Mouse (Mus musculus) CH12.LX (cell line): Measurements from ENCODE around the gene Tmprss4. TPM values are rescaled to one million over a fixed set of nuclear protein-coding genes. Genes with fewer than 3 reads are reported as not detected.

ENCODE experiments used
- DNase-seq: peaks from one replicate; pipeline ENCODE4 v3.0.0-alpha.2; 2013; ENCODE audit errors: extremely low read depth
- H3K27ac ChIP-seq: 2 replicates; pipeline ENCODE4 v1.5.1; 2012; ENCODE audit warnings: low read depth, mild to moderate bottlenecking, control low read depth, moderate library complexity; ENCODE audit not compliant: insufficient read depth
- H3K27me3 ChIP-seq: replicated peaks from 2 replicates; pipeline ENCODE3; 2012; ENCODE audit warnings: inconsistent platforms
- H3K36me3 ChIP-seq, 2 experiments: replicated peaks in 1 of 2; 2 replicates each; pipeline versions ENCODE3 to v1.6.1; 2012; ENCODE audit warnings: inconsistent platforms in 1 of 2, low read length in 1 of 2, mild to moderate bottlenecking in 1 of 2, mixed read lengths in 1 of 2, moderate library complexity in 1 of 2; ENCODE audit not compliant: control insufficient read depth in 1 of 2, insufficient read depth in 1 of 2
- H3K4me1 ChIP-seq, 2 experiments: 2 replicates each; pipeline ENCODE4 v1.6.1; 2012; ENCODE audit warnings: inconsistent platforms in 1 of 2, moderate library complexity in 1 of 2; ENCODE audit not compliant: insufficient read depth in 2 of 2, control insufficient read depth in 1 of 2
- H3K4me2 ChIP-seq: 2 replicates; pipeline ENCODE4 v1.6.1; 2012; ENCODE audit warnings: low read depth, mild to moderate bottlenecking, control low read depth; ENCODE audit not compliant: poor library complexity, insufficient read depth, severe bottlenecking
- H3K4me3 ChIP-seq, 3 experiments: fragments of 150-350 bp in 1 of 3; sonication (generic) in 1 of 3; replicated peaks in 1 of 3; 2 replicates each; pipeline versions ENCODE3 to v1.5.1; 2011 to 2012; ENCODE audit warnings: low read depth in 2 of 3, low read length in 2 of 3, mild to moderate bottlenecking in 2 of 3, moderate library complexity in 2 of 3, control low read depth in 1 of 3, improper control_type of control experiment in 1 of 3, inconsistent platforms in 1 of 3, mixed read lengths in 1 of 3; ENCODE audit not compliant: poor library complexity in 1 of 3
- H3K79me2 ChIP-seq: replicated peaks from 2 replicates; pipeline ENCODE4 v1.6.1; 2012; ENCODE audit warnings: mild to moderate bottlenecking, moderate library complexity; ENCODE audit not compliant: control insufficient read depth, poor library complexity, insufficient read depth, severe bottlenecking; ENCODE audit errors: extremely low read depth
- H3K9ac ChIP-seq: 2 replicates; pipeline ENCODE4 v1.6.1; 2012; ENCODE audit warnings: low read depth, mild to moderate bottlenecking, control low read depth, moderate library complexity; ENCODE audit not compliant: insufficient read depth
- H3K9me3 ChIP-seq: replicated peaks from 2 replicates; pipeline ENCODE3; 2012; ENCODE audit warnings: low read length, inconsistent platforms, mixed read lengths
- CHD1 ChIP-seq: IDR thresholded peaks from 2 replicates; pipeline ENCODE4 v1.6.1; 2012; ENCODE audit warnings: low read depth, low read length, improper control_type of control experiment, inconsistent platforms
- EP300 ChIP-seq: IDR thresholded peaks from 2 replicates; pipeline ENCODE4 v1.6.1; 2011; ENCODE audit warnings: low read length, improper control_type of control experiment
- GABPA ChIP-seq: IDR thresholded peaks from 2 replicates; pipeline ENCODE4 v1.6.1; 2012; ENCODE audit warnings: low read depth, low read length, improper control_type of control experiment, inconsistent platforms; ENCODE audit not compliant: insufficient replicate concordance
- HCFC1 ChIP-seq: IDR thresholded peaks from 2 replicates; pipeline ENCODE4 v1.6.1; 2012; ENCODE audit warnings: low read depth, mild to moderate bottlenecking, inconsistent platforms, low read length, improper control_type of control experiment
- KAT2A ChIP-seq: IDR thresholded peaks from 2 replicates; pipeline ENCODE4 v1.6.1; 2012; ENCODE audit warnings: low read length, improper control_type of control experiment, inconsistent platforms; ENCODE audit not compliant: insufficient replicate concordance
- MAFK ChIP-seq: IDR thresholded peaks from 2 replicates; pipeline ENCODE4 v1.6.1; 2011; ENCODE audit warnings: low read length, improper control_type of control experiment; ENCODE audit not compliant: insufficient replicate concordance
- MYC ChIP-seq: IDR thresholded peaks from 2 replicates; pipeline ENCODE4 v1.6.1; 2011; ENCODE audit warnings: low read depth, mild to moderate bottlenecking, improper control_type of control experiment, low read length
- NELFE ChIP-seq: IDR thresholded peaks from 2 replicates; pipeline ENCODE4 v1.6.1; 2011; ENCODE audit warnings: low read depth, low read length, improper control_type of control experiment
- PAX5 ChIP-seq: IDR thresholded peaks from 2 replicates; pipeline ENCODE4 v1.6.1; 2012; ENCODE audit warnings: low read length, inconsistent platforms, mixed read lengths
- RAD21 ChIP-seq: IDR thresholded peaks from 2 replicates; pipeline ENCODE4 v1.6.1; 2011; ENCODE audit warnings: low read depth, mild to moderate bottlenecking, low read length, improper control_type of control experiment, moderate library complexity
- USF1 ChIP-seq: IDR thresholded peaks from 2 replicates; pipeline ENCODE4 v1.6.1; 2014; ENCODE audit warnings: low read depth, mild to moderate bottlenecking, inconsistent platforms, low read length, improper control_type of control experiment
- ZKSCAN1 ChIP-seq: IDR thresholded peaks from 2 replicates; pipeline ENCODE4 v1.6.1; 2012; ENCODE audit warnings: low read depth, inconsistent platforms, low read length, improper control_type of control experiment, borderline replicate concordance
- ZNF384 ChIP-seq: IDR thresholded peaks from 2 replicates; pipeline ENCODE4 v1.6.1; 2012; ENCODE audit warnings: low read depth, low read length, improper control_type of control experiment, inconsistent platforms
- dilution Hi-C: fragments of 300-500 bp; cut with MboI; formaldehyde crosslinking; loops from 2 replicates; pipeline ENCODE4 v1.14.3; 2020; ENCODE audit warnings: low sequenced_read_pairs; ENCODE audit not compliant: extremely low pct_unique_long_range_greater_than_20kb, extremely low pct_ligation_motif_present
- in situ Hi-C: fragments of 300-500 bp; cut with MboI; formaldehyde crosslinking; loops from 3 replicates; pipeline ENCODE4 v1.14.3; 2019; ENCODE audit warnings: low sequenced_read_pairs, low pct_ligation_motif_present, low pct_unique_long_range_greater_than_20kb, mixed read lengths
- polyA plus RNA-seq: library from polyadenylated mRNA; unstranded; fragments of >175 nt; gene quantifications from 2 replicates; pipeline ENCODE4 v1.2.1, GENCODE M21; 2012; ENCODE audit warnings: low read depth; ENCODE audit not compliant: insufficient read length
- total RNA-seq, 2 experiments: library from RNA; depleted of rRNA; stranded (reverse); fragments of 300-350 nt in 1 of 2; fragments of >200 nt in 1 of 2; gene quantifications; 2 replicates each; pipeline ENCODE4 v1.2.3; 2012 to 2014

Gene Tmprss4
- total and polyA plus RNA-seq, 3 experiments: not detected

- Histone ChIP-seq H3K27me3 (no peaks in the 10 kb centered on the region), H3K9me3 (no peaks in the 10 kb centered on the region), H3K27ac (no peak overlapping the region), H3K4me2 (no peak overlapping the region), H3K36me3 (no peaks in the 10 kb centered on the region), H3K9ac (no peak overlapping the region), H3K79me2 (no peaks in the 10 kb centered on the region), H3K4me3 (no peak overlapping the region), H3K4me1 (peaks cover 0 to 15% of the 10 kb centered on the region in 2 experiments; a peak in 2 of 4 replicates)
- no peak for DNase-seq
- dilution Hi-C loops (no loop called here), in situ Hi-C loops (loop anchor here (25.0 kb wide), 1 partner anchor 525 kb away; no protein-coding TSS in a partner anchor)
- no peak for TF ChIP-seq MAFK
- no peak for TF ChIP-seq ZNF384
- no peak for TF ChIP-seq PAX5
These were observed 8.1 kb upstream of the Tmprss4 start for GRCm38 (mm10) chr9:45212001-45212400.

- H3K27ac ChIP-seq: no peak overlapping the region
- DNase-seq: no peak
- no peaks in the 10 kb centered on the region for H3K79me2 ChIP-seq
- in situ Hi-C loops (loop anchor here (25.0 kb wide), 1 partner anchor 530 kb away; no protein-coding TSS in a partner anchor), dilution Hi-C loops (no loop called here)
- H3K4me1 ChIP-seq: peaks cover 4 to 26% of the 10 kb centered on the region in 2 experiments; a peak in 3 of 4 replicates
- no peak overlapping the region for H3K4me2 ChIP-seq
- H3K4me3 ChIP-seq: no peak overlapping the region
- no peaks in the 10 kb centered on the region for H3K36me3 ChIP-seq
- H3K9me3 ChIP-seq: no peaks in the 10 kb centered on the region
- no peaks in the 10 kb centered on the region for H3K27me3 ChIP-seq
- no peak for TF ChIP-seq ZKSCAN1
- no peak for TF ChIP-seq MYC
- TF ChIP-seq GABPA: no peak
- TF ChIP-seq ZNF384: no peak
- TF ChIP-seq PAX5: no peak
- TF ChIP-seq KAT2A: no peak
- TF ChIP-seq USF1: no peak
- TF ChIP-seq NELFE: no peak
- TF ChIP-seq RAD21: no peak
- no peak for TF ChIP-seq EP300
- TF ChIP-seq CHD1: no peak
- H3K9ac ChIP-seq: no peak overlapping the region
These were observed 3.3 kb upstream of the Tmprss4 start for GRCm38 (mm10) chr9:45207015-45207743.

- TF ChIP-seq MAFK: no peak
- no peak for TF ChIP-seq HCFC1
- H3K36me3 ChIP-seq: no peaks in the 10 kb centered on the region
- H3K27ac ChIP-seq: no peak overlapping the region
- no peaks in the 10 kb centered on the region for H3K79me2 ChIP-seq
- H3K9ac ChIP-seq: no peak overlapping the region
- dilution Hi-C loops: no loop called here
- DNase-seq: no peak
- in situ Hi-C loops: loop anchor here (25.0 kb wide), 1 partner anchor 531 kb away; no protein-coding TSS in a partner anchor
- H3K4me3 ChIP-seq: no peak overlapping the region
- H3K9me3 ChIP-seq: no peaks in the 10 kb centered on the region
- no peaks in the 10 kb centered on the region for H3K27me3 ChIP-seq
- H3K4me1 ChIP-seq: peaks cover 6 to 29% of the 10 kb centered on the region in 2 experiments; a peak in 3 of 4 replicates
- H3K4me2 ChIP-seq: no peak overlapping the region
These were observed 2.2 kb upstream of the Tmprss4 start for GRCm38 (mm10) chr9:45206121-45206520.
